Mouse (Mus musculus) neutrophil, adult 5-6 weeks (primary cell): ENCODE measurements around the gene Atp6v0d1. TPM values are rescaled to one million over a fixed set of nuclear protein-coding genes. Genes with fewer than 3 reads are reported as not detected.
"Not testable (repeated sequence)": the region's sequence is repeated elsewhere in the genome, so short reads cannot be mapped to it uniquely, and the experiment has no call there.

Source experiments
- ATAC-seq: fragments of 151-379, 151-347 bp; 2 replicates; pipeline ENCODE4 v1.8.0; 2017; ENCODE audit warnings: mild to moderate bottlenecking, moderate TSS enrichment; ENCODE audit not compliant: insufficient number of reproducible peaks, poor library complexity, low FRiP score, severe bottlenecking; ENCODE audit errors: extremely low read depth
- total RNA-seq: library from RNA; stranded (forward); fragments of 200-1000 nt; gene quantifications from 2 replicates; pipeline ENCODE4 v1.2.3, GENCODE M21; 2017

The Atp6v0d1 gene
- 71.1 and 86.3 TPM in 2 replicates for total RNA-seq

DNA sequence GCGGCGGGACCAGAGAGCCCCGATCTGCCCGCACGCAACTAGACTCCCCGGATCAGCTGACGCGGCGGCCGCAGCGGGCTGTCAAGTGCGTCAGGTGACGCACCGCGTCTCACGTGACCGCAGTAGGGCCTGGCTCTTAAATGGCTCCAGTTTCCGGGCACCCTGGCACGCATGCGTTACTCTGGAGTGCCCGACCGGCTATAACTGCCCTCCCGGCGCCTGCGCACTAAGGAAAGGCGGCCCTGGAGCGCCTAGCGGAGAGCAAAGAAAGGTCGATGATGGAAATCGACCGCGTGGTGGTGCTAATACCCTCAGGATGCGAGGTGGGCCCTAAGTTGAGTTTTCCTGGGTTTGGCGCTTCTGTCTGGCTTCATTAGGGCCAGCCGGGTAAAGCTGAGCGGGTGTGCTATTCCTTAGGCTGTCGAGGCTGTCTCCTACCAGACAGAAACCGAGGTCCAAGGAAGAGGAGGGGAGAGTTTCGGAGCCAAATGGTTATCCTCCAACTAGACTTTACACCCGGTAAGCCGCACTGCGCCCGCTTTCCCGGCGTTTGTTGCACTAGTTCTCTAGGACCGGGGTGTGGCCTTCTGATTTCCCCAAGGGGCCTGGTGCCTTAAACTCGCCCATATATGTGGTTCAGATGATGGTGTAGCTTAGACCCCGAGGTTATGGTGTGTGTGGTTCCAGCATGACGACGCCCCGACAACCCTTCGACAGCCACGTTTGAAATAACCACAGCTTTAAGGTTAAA lies at the start of gene Atp6v0d1:
Gene Atp6v0d1 (minus strand): TSS at position 96 of the 751 bp plus-strand sequence.
- peak; percentile 85 for ATAC-seq

DNA sequence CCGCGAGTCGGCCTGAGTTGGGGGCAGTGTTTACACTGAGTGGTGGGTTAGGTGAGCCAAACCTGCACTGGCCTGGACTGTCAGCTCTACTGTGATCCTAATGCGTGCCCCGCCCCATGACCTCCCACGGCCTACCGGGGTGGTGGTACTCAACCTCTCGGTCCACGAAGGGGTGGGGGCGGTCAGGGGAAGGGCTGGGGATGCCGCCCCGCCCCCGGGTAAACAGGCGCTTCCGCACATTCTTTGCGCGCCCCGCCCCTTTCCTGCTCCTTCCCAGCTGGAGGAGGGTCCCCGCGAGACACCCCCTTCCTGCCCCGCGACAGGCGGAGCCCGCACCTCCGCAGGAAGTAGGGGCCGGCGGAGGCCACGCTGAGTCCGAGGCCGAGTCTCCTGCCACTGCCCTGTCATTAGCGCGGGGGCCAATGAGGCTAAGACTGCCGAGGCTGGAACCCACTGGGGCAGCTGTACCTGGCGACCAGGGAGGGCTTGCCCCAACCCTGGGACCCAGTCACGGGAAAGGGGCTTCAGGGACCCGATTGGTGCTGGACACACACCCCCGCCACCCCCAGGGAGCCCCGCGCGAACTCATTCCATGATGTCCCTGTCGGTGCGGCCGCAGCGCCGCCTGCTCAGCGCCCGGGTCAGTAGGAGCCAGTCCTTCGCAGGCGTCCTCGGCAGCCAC lies 48.1 kb upstream of the Atp6v0d1 start:
- ATAC-seq = peak; percentile 31; the same call in 1 of the 2 replicates

- no peak for ATAC-seq
Observed at GRCm38 (mm10) chr8:105613037-105613436, 47.2 kb upstream of the Atp6v0d1 start.

- ATAC-seq = no peak
Observed at GRCm38 (mm10) chr8:105611836-105612235, 46.0 kb upstream of the Atp6v0d1 start.

DNA sequence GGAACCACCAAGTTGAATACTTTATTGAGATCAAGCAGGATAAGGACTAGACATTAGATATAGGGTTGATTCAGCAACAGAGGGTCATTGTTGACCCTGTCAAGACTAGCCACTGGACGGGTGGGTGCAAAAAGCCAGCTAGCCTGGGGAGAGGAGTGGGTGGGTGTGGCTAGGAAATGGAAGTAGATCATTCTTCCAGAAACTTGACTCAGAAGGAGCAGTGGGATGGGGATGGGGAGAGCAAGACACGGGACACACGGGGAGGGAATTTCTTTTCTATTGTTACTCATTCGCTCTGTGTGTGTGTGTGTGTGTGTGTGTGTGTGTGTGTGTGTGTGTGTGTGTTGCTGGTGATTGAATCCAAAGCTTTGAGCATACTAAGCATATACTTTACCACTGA lies 43.9 kb upstream of the Atp6v0d1 start:
- ATAC-seq = no peak

DNA sequence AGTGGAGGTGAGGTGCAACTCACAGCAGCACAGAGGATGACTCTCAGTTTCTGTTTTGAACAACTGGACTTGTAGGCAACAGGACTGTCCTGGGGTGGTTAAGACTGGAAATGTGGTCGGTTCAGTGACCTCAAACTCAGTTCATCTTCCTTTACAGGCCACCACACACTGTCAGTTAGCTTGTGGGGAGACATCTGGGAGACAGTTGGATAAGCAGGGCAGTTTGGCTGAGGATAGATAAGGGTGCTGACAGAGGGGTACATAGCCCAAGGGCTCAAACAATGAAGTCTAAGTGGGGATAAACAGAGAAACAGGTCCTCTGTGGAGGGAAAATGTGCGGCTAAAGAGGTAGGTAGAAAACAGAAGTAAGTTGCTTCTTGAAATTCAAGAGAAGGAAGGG lies 43.5 kb upstream of the Atp6v0d1 start:
- no peak for ATAC-seq

GRCm38 (mm10) chr8:105607684-105608083 lies 41.8 kb upstream of the Atp6v0d1 start:
- ATAC-seq = no peak; the same call in 1 of the 2 replicates

DNA sequence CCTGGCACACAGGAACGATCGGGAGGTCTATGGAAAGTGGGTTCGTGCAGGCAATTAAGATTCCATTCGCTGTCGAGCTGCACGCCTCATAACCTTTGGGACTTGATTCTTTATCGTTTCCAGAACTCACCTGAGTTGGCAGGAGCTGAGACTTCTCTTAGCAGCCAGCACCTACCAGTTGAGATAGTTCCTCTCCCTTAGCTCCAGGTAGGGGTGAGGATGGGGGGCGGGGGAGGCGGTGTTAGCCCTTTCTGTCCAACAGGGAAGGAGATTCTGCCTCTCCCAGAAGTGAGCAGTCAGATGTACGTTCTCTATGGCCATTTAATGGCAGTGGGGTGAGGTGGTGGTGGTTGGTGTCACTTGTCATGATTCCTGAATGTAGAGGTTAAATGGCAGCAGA lies 41.2 kb upstream of the Atp6v0d1 start:
- ATAC-seq = no peak

DNA sequence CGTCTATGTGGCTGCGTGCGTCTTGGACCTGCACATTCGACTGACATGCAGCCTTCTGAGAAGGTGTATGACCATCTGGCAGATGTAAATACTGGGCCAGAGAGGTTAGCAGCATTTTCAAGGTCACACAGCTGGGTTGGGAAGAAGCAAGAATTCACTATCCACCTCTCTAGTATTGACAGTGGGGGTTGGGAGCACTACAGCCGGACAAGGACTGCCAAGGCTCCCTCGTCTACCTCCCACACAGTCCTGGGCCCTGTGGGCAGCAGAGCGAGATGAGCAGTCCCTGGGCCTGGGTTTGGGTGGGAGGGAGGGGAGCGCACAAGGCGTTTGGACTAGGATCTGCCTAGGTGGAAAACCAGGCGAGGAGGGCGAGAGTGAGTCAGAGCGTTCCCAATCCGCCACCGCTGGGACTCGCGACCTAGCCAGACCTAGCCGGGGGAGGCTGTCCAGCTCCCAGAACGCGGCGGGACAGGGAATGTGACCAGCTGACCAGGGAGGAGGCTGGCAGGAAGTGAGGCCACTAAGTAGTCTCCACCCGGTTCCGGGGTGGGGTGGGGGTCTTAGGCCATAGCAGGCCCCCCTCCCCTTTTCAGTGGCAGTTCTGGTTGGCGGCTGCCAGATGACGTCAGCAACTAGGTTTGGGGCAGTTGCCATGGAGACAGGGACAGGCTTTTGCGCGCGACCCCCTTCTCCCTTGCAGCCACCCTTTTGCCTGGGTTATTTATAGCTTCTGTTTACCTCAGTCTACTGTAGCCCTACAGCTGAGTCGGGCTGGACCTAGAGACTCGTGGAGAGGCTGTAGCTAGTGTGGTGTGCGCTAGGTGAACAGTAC lies 40.6 kb upstream of the Atp6v0d1 start:
- ATAC-seq = peak; percentile 39; the same call in 1 of the 2 replicates

GRCm38 (mm10) chr8:105605491-105606188 lies 39.8 kb upstream of the Atp6v0d1 start:
- no peak for ATAC-seq

- peak; percentile 40 for ATAC-seq
Observed at GRCm38 (mm10) chr8:105604804-105605381, 39.0 kb upstream of the Atp6v0d1 start, which contains the start of gene Ripor1. Gene Ripor1, plus strand, starts transcription at chr8:105605255.

DNA sequence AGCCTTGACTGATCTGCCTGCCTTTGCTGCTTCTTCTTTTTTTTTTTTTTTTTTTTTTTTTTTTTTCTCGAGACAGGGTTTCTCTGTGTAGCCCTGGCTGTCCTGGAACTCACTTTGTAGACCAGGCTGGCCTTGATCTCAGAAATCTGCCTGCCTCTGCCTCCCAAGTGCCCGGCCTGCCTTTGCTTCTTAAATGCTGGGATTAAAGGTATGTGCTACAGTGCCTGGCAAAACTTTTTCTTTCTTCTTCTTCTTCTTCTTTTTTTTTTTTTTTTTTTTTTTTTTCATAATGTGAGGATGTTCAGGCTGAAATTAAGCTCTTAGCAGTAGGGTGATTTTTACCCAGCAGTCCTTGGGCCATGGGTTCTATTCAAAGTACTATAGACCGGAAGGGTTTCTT lies 36.7 kb upstream of the Atp6v0d1 start:
- ATAC-seq = not testable (repeated sequence)

DNA sequence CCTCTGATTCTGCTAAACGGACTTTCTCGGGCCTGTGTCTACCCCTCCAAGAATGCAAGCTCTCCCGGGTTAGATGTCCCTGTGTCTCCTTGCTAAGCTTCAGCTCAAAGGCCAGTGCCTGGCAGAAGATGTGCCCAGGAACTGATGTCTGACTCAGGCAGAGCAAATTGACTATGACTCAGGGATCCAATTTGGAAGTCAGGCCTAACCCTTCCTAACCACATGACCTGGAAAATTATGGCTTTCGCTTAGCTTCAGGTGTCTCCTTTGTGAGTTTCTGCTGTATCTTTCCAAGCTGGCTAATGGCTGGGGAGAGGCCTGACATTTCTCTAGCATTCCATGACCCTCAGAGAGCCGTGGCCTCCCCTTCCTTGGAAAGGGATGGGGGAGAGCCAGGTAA lies 35.5 kb upstream of the Atp6v0d1 start:
- ATAC-seq = no peak

DNA sequence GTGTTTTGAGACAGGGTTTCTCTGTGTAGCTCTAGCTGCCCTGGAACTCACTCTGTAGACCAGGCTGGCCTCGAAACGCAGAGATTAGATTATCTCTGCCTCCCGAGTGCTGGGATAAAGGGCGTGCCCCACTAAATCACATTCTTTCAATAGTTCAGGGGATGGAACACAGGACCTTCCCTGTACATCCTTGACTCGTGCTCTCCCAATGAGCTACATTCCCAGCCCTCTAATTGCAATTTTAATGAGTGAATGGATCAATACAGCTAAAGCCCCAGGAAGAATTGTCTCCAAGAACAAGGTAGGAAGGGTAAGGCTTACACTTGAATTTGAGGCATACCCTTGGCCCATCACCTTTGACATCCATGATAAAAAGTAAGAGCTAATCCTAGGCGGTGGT lies 32.9 kb upstream of the Atp6v0d1 start:
- no peak for ATAC-seq

- peak; percentile 79 for ATAC-seq
Observed at GRCm38 (mm10) chr8:105596362-105597034, 30.7 kb upstream of the Atp6v0d1 start.

DNA sequence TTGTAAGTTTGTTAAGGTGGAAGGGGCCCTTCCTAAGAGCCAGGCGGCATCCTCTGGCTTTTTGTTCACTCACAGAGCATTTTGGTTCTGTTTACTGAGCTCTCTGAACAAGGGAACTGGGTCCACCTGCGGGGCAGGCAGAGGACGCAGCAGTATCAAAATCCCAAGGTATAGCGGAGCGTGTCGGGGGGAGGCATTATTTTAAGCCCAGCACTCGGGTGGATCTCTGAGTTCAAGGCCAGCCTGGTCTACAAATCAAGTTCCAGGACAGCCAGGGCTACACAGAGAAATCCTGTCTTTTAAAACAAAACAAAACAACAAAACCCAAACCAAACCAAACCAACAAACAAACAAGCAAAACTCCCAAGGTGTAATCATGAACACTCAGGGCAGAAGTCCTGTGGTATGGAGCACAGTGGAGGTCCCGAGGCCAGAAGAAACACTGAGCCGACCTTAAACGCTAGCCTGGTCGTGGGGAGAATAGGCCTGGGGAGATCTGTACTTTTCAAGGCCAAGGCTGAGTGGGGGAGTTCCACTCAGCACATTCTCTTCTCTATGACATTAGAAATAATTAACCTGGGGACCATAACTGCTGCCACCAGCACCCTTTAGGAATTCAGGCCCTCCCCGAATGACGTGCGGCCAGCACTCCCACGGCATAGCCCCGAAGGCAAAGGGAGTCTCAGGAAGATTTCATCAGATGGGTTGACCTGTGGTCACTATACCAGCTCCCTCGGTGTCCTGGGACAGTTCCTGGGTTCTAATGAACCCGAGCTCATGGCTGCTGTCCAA lies 28.8 kb upstream of the Atp6v0d1 start:
- ATAC-seq = no peak

DNA sequence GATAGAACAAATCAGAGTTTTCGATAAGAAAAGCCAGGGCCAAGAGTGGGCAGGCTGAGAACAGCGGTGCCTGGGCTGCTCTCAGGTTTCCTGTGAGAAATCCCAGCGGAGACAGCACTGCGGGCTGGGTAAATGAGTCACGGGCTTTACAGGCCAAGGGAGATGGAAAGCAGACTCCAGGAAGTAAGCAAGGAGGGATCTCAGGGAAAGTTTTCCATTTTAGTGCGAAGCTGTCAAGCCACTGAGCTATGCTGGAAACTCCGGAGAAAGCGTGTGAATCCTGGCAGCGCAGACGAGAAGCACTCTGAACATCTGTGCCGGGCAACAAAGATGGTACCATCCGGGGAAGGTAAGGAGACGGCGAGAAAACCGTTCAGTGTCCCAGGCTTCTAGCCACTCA lies 28.0 kb upstream of the Atp6v0d1 start:
- ATAC-seq = no peak
